Mouse (Mus musculus) midbrain, embryonic 16.5 days (tissue): ENCODE data around the gene Gpr155. TPM values are rescaled to one million over a fixed set of nuclear protein-coding genes. Genes with fewer than 3 reads are reported as not detected.

Source experiments
- ATAC-seq: fragments of 200-750 bp; cut with Nextera tagmentation; 2 replicates; pipeline ENCODE4 v1.8.0; 2017; ENCODE audit warnings: moderate TSS enrichment
- H3K27ac ChIP-seq: fragments of 300-500 bp; sonication (generic); 2 replicates; pipeline ENCODE4 v1.5.1; 2014; ENCODE audit warnings: mild to moderate bottlenecking, low read length, mixed read lengths
- H3K27me3 ChIP-seq: fragments of 300-500 bp; sonication (generic); 2 replicates; pipeline ENCODE4 v1.6.1; 2014; ENCODE audit warnings: low read depth, low read length, mixed read lengths; ENCODE audit not compliant: control insufficient read depth, insufficient read depth
- H3K36me3 ChIP-seq: fragments of 300-500 bp; sonication (generic); 2 replicates; pipeline ENCODE4 v1.6.1; 2014; ENCODE audit warnings: mild to moderate bottlenecking, low read length, moderate library complexity, mixed read lengths; ENCODE audit not compliant: control insufficient read depth, insufficient read depth
- H3K4me1 ChIP-seq: fragments of 300-500 bp; sonication (generic); 2 replicates; pipeline ENCODE4 v1.6.1; 2014; ENCODE audit warnings: mild to moderate bottlenecking, low read length, mixed read lengths; ENCODE audit not compliant: control insufficient read depth, insufficient read depth
- H3K4me2 ChIP-seq: fragments of 300-500 bp; sonication (generic); 2 replicates; pipeline ENCODE4 v1.6.1; 2014; ENCODE audit warnings: mild to moderate bottlenecking, low read length, mixed read lengths
- H3K4me3 ChIP-seq: fragments of 300-500 bp; sonication (generic); 2 replicates; pipeline ENCODE4 v1.5.1; 2014; ENCODE audit warnings: low read depth, mild to moderate bottlenecking, low read length, moderate library complexity, mixed read lengths
- H3K9ac ChIP-seq: fragments of 300-500 bp; sonication (generic); 2 replicates; pipeline ENCODE4 v1.6.1; 2014; ENCODE audit warnings: low read depth, low read length, mixed read lengths
- H3K9me3 ChIP-seq: fragments of 300-500 bp; sonication (generic); replicated peaks from 2 replicates; pipeline ENCODE4 v1.6.1; 2014; ENCODE audit warnings: mild to moderate bottlenecking, low read length, mixed read lengths; ENCODE audit not compliant: control insufficient read depth, poor library complexity, severe bottlenecking
- WGBS: fragments of 180-500 bp; shearing (Covaris S2); extraction: QIAGEN DNeasy Blood & Tissue Kit; methylation state at CpG from one replicate; pipeline ENCODE4 v1.1.7; 2014; 5-methylcytosine and 5-hydroxymethylcytosine counted together
- polyA plus RNA-seq: library from polyadenylated mRNA; unstranded; fragments of >200 nt; fragmentation: Nextera tagmentation; extraction: Ambion mirVana; gene quantifications from 2 replicates; pipeline ENCODE4 v1.2.1, GENCODE M21; 2015

Gpr155 gene
- polyA plus RNA-seq, 1 experiment from 2014 or later, result 13.7 TPM

DNA sequence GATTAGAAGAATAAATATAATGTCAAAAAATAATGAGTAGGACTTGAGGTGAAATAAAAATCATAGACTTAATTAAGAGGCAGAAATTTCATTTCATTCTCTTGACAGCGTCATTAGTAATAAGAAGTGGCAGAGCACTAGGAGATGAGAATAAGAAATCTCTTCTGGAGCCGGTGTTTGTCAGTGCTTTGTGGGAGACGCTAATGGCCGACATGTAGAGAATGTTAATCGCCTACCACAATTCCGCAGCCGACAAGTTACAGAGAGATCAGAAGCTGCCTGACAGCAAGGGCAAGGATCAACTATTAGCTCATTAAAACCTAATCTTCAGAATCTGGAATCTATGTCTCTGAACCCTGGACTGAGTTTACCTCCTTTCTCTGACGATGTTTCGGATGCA is 38.6 kb downstream of the Gpr155 start:
- no peak overlapping the region for H3K4me3 ChIP-seq
- H3K27me3 ChIP-seq, result no peaks in the 10 kb centered on the region
- H3K9me3 ChIP-seq, result no peaks in the 10 kb centered on the region
- ATAC-seq, result no peak
- no peak overlapping the region for H3K4me2 ChIP-seq
- no peak overlapping the region for H3K27ac ChIP-seq
- H3K9ac ChIP-seq, result no peak overlapping the region
- peaks cover 8% of the 10 kb centered on the region; the same call in 1 of the 2 replicates for H3K4me1 ChIP-seq
- 43% methylated on average over 9 of the region's 9 CpGs for WGBS
- no peaks in the 10 kb centered on the region for H3K36me3 ChIP-seq

DNA sequence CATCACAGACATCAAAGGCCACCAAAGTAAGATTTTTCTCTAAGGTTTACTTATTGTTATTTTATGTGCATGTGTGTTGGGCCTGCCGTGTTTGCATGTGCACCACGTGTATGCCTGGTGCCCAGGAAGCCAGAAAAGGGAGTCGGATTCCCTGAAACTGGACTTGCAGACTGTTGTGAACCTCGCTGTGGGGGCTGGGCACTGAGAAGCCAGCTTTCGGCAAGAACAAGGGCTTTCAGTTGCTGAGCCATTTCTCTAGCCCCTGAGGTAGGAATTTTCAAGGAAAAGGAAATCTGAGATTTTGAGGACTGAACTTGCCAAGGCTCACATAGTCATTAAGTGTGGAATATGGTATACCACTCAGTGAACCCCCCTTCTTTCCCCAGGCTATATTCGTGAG is 39.2 kb downstream of the Gpr155 start:
- Histone ChIP-seq H3K4me2 (no peak overlapping the region), H3K9ac (no peak overlapping the region), H3K36me3 (no peaks in the 10 kb centered on the region), H3K4me3 (no peak overlapping the region), H3K9me3 (no peaks in the 10 kb centered on the region), H3K27me3 (no peaks in the 10 kb centered on the region), H3K4me1 (peaks cover 8% of the 10 kb centered on the region; the same call in 1 of the 2 replicates), H3K27ac (no peak overlapping the region)
- WGBS, result 57% methylated on average over 6 of the region's 6 CpGs
- ATAC-seq, result 0 out of 2 replicates have a peak, but pooled peaks have one; percentile 51

DNA sequence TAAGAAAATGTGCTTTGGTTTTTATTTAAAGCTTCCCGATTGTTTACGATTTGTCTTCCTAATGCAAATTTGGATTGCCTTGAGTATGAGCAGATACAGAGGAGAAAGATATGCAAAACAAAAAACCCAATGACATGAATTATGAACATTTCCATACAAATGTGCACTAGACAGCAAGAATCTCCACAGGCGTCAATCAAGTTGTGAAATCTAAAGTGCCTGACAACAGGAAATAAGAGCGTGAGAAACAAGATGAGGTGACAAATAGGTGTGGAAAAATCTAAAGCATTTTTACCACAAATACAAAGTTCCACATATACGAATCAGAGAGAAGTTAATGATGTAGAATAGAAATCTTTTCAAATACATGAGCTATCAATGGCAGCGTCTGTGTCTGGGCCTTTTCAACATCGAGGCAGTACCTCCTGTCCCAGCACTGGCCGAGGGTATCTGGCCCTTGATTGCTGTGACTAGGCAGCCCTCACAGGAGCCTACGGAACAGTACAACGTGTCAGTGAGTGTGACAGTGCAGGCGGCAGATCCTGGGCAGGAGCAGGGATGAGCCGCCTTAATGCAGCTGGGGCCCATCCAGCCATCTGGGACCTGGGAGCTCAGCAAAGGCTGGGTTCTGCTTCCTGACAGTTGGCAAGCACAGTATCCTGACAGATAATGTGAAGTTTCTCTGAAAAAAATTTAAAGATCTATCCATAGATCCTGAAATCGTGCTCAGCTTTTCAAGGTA is 39.9 kb downstream of the Gpr155 start:
- Histone ChIP-seq H3K36me3 (no peaks in the 10 kb centered on the region), H3K9ac (no peak overlapping the region), H3K4me3 (no peak overlapping the region), H3K9me3 (no peaks in the 10 kb centered on the region), H3K27ac (no peak overlapping the region), H3K4me2 (no peak overlapping the region), H3K4me1 (peaks cover 4% of the 10 kb centered on the region; the same call in 1 of the 2 replicates), H3K27me3 (no peaks in the 10 kb centered on the region)
- 63% methylated on average over 13 of the region's 13 CpGs for WGBS
- no peak for ATAC-seq

DNA sequence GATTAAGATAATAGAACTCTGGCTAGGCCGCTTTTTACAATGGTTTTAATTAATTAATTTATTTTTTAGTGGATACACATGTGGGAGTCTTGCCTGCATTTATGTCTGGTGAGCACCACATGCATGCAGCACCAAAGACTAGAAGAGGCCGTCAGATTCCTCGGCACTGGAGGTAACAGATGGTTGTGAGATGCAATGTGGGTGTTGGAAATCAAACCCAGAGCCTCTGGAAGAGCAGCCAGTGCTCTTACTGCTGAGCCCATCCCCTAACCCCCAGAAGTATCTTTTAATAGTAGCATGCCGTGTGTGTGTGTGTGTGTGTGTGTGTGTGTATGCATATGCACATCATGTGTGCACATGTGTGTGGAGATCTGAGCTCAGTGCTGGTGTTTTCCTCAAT is 41.2 kb downstream of the Gpr155 start:
- WGBS, result 87% methylated on average over 4 of the region's 4 CpGs
- H3K27ac ChIP-seq, result no peak overlapping the region

DNA sequence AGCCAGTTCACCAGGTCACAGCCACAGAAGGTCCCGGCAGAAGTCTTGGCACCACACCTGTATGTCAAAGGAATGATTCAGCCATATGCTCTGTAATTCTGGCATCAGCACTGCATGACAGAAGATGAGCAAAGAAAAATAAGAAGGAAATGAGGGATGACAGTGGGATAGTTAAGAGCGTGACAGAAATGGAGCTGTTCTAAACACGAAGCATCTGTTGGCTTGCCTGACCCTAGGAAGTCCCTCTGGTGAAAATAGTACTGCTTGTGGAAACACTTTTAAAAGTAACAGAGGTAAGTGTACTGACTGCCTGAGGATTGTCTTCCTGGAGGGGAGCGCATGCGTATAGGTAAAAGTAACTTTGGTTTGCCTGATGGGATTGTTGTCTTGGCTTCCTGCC is 42.7 kb downstream of the Gpr155 start:
- no peaks in the 10 kb centered on the region for H3K27me3 ChIP-seq

More for the DNA sequence above, 41.2 kb downstream of the Gpr155 start:
- no peak for ATAC-seq
- Histone ChIP-seq H3K4me1 (peaks cover 4% of the 10 kb centered on the region; the same call in 1 of the 2 replicates), H3K4me3 (no peak overlapping the region), H3K9me3 (no peaks in the 10 kb centered on the region), H3K27me3 (no peaks in the 10 kb centered on the region), H3K36me3 (no peaks in the 10 kb centered on the region), H3K9ac (no peak overlapping the region), H3K4me2 (no peak overlapping the region)

DNA sequence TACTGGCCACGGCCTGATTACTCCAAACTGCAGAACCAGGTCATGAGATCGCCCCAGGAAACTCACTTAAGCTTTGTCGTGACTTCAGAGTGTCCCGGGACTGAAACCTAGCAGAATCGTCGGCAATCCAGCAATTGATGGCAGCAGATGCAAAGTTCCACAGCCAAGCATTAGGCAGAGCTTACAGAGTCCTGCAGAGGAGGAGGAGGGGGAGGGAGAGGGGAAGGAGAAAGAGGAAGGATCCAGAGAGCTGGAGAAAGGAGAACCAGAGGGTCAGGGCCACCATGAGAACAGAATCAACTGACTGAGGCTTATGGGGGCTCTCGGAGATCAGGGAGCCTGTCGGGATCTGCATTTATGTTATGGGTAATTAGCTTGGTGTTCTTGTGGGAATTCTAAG is 48.0 kb downstream of the Gpr155 start:
- Histone ChIP-seq H3K4me2 (no peak overlapping the region), H3K9me3 (no peaks in the 10 kb centered on the region), H3K27me3 (no peaks in the 10 kb centered on the region), H3K9ac (no peak overlapping the region), H3K4me3 (no peak overlapping the region), H3K36me3 (no peaks in the 10 kb centered on the region), H3K27ac (no peak overlapping the region), H3K4me1 (no peaks in the 10 kb centered on the region)
- ATAC-seq, result no peak
- 85% methylated on average over 8 of the region's 8 CpGs for WGBS

More for the DNA sequence above, 42.7 kb downstream of the Gpr155 start:
- H3K9ac ChIP-seq, result no peak overlapping the region
- H3K9me3 ChIP-seq, result no peaks in the 10 kb centered on the region
- peaks cover 4% of the 10 kb centered on the region; the same call in 1 of the 2 replicates for H3K4me1 ChIP-seq
- WGBS, result 95% methylated on average over 5 of the region's 5 CpGs
- no peak overlapping the region for H3K27ac ChIP-seq
- H3K36me3 ChIP-seq, result no peaks in the 10 kb centered on the region
- ATAC-seq, result no peak
- H3K4me2 ChIP-seq, result no peak overlapping the region
- H3K4me3 ChIP-seq, result no peak overlapping the region

DNA sequence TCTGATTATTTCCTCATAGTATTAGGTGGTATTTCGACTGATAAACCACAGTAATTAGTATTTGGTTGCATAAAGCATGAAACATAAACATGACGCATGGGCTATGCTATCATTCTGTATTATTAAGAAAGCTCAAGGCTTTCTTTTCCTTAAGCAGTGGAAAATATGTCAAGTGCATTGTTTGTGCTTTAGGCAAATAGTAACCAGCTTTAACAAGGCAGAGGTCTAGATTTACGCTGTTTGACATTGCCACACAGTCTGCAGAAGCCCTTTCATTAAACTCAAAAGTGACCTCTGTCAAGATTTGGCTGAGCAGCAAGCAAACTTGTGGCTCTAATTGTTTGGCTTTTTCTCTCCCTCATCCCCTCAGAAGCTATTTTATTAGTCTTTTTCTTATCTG is 50.4 kb downstream of the Gpr155 start:
- 92% methylated on average over 3 of the region's 3 CpGs for WGBS
- H3K4me3 ChIP-seq, result no peak overlapping the region
- H3K9me3 ChIP-seq, result no peaks in the 10 kb centered on the region

DNA sequence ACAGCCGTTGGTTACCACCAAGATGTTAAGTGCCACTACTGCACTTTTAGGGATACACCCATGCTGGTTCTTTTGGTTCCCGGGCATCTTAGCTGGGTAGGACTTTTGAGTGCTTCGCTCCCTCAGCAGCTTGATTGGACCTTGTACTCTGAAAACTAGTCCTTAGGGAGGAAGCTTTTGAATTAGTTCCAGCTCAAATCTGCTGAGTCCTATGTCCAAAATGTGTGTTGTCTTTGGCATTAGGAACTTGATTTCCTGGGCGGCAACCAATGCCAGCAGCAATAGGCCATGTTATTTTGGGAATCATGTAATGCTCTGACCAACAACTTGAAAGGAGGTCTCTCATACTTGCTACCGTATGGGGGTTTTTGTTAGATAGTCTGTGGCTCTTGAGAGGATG is 60.5 kb downstream of the Gpr155 start:
- Histone ChIP-seq H3K27me3 (no peaks in the 10 kb centered on the region), H3K36me3 (no peaks in the 10 kb centered on the region), H3K9ac (no peak overlapping the region), H3K9me3 (no peaks in the 10 kb centered on the region), H3K4me1 (no peaks in the 10 kb centered on the region), H3K4me3 (no peak overlapping the region), H3K4me2 (no peak overlapping the region), H3K27ac (no peak overlapping the region)
- no peak for ATAC-seq
- 84% methylated on average over 5 of the region's 5 CpGs for WGBS

More for the DNA sequence above, 50.4 kb downstream of the Gpr155 start:
- ATAC-seq, result no peak
- H3K36me3 ChIP-seq, result no peaks in the 10 kb centered on the region
- no peaks in the 10 kb centered on the region for H3K4me1 ChIP-seq
- H3K9ac ChIP-seq, result no peak overlapping the region
- H3K4me2 ChIP-seq, result no peak overlapping the region
- no peak overlapping the region for H3K27ac ChIP-seq
- H3K27me3 ChIP-seq, result no peaks in the 10 kb centered on the region

DNA sequence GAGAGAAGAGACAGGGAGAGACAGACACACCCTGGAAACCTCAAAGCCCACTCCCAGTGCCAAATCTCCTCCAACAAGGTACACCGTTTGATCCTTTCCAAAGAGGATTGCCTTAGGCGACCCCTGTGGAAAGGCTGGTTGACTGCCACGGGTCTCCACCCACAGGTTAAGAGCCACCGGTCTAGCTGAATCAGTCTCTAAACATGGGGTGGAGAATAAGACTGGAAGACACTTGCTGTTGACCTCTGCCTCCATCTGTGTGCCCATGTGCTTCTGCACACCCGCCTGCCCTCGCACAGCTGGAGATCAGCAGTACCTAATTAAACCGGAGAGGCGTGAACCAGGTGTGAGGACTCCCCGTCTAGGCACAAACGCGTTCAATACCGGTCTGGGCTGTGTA is 63.4 kb downstream of the Gpr155 start:
- no peak for ATAC-seq
- H3K4me3 ChIP-seq, result no peak overlapping the region
- H3K4me2 ChIP-seq, result no peak overlapping the region
- no peak overlapping the region for H3K27ac ChIP-seq
- H3K9ac ChIP-seq, result no peak overlapping the region
- no peaks in the 10 kb centered on the region for H3K9me3 ChIP-seq
- H3K4me1 ChIP-seq, result no peaks in the 10 kb centered on the region
- no peaks in the 10 kb centered on the region for H3K36me3 ChIP-seq
- 68% methylated on average over 12 of the region's 12 CpGs for WGBS
- no peaks in the 10 kb centered on the region for H3K27me3 ChIP-seq
